Mouse (Mus musculus) intestine, embryonic 16.5 days (tissue): ENCODE measurements around the gene Otx2. TPM values are rescaled to one million over a fixed set of nuclear protein-coding genes. Genes with fewer than 3 reads are reported as not detected.

ENCODE experiments used
- ATAC-seq: fragments of 200-750 bp; cut with Nextera tagmentation; 2 replicates; pipeline ENCODE4 v1.8.0; 2017; ENCODE audit warnings: moderate TSS enrichment, moderate library complexity
- H3K27ac ChIP-seq: fragments of 300-500 bp; sonication (generic); 2 replicates; pipeline ENCODE4 v1.5.1; 2014; ENCODE audit warnings: mild to moderate bottlenecking, low read length
- H3K27me3 ChIP-seq: fragments of 300-500 bp; sonication (generic); replicated peaks from 2 replicates; pipeline ENCODE4 v1.6.1; 2014; ENCODE audit warnings: low read length, control low read depth, mixed read lengths; ENCODE audit not compliant: control insufficient read depth, insufficient read depth
- H3K36me3 ChIP-seq: fragments of 300-500 bp; sonication (generic); 2 replicates; pipeline ENCODE4 v1.6.1; 2014; ENCODE audit warnings: low read length, control low read depth; ENCODE audit not compliant: control insufficient read depth, insufficient read depth
- H3K4me1 ChIP-seq: fragments of 300-500 bp; sonication (generic); 2 replicates; pipeline ENCODE4 v1.6.1; 2014; ENCODE audit warnings: low read length, control low read depth, mixed read lengths; ENCODE audit not compliant: control insufficient read depth, insufficient read depth
- H3K4me2 ChIP-seq: fragments of 300-500 bp; sonication (generic); 2 replicates; pipeline ENCODE4 v1.6.1; 2014; ENCODE audit warnings: low read depth, low read length, control low read depth
- H3K4me3 ChIP-seq: fragments of 300-500 bp; sonication (generic); 2 replicates; pipeline ENCODE4 v1.5.1; 2014; ENCODE audit warnings: mild to moderate bottlenecking, low read length
- H3K9ac ChIP-seq: fragments of 300-500 bp; sonication (generic); 2 replicates; pipeline ENCODE4 v1.6.1; 2014; ENCODE audit warnings: low read depth, low read length
- H3K9me3 ChIP-seq: fragments of 300-500 bp; sonication (generic); 2 replicates; pipeline ENCODE4 v1.6.1; 2016; ENCODE audit warnings: low read length, control low read depth; ENCODE audit not compliant: control insufficient read depth
- WGBS: fragments of 180-500 bp; shearing (Covaris S2); extraction: QIAGEN DNeasy Blood & Tissue Kit; methylation state at CpG from one replicate; pipeline ENCODE4 v1.1.7; 2014; 5-methylcytosine and 5-hydroxymethylcytosine counted together
- polyA plus RNA-seq: library from polyadenylated mRNA; unstranded; fragments of >200 nt; fragmentation: Nextera tagmentation; extraction: Ambion mirVana; gene quantifications from 2 replicates; pipeline ENCODE4 v1.2.1, GENCODE M21; 2015

The Otx2 gene
- polyA plus RNA-seq, 1 experiment from 2014 or later, result not detected

DNA sequence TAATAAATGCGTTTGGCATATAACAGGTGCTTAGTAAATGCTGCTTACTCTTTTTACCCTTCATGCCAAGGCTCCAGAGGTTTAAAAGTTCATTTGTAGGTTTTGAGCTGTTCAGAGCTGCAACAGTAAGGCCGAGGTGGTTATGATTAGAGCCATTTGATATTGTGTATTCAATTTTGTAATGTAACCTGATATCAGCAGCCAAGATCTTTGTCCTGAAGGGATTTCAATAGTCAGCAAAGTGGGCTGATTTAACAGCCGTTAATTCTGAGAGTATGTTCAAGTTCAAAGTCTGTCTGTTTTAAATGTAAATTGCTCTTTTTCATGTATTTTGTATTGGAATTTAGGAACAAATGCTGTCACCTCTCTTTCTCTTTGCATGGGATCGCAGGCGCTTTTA lies 33.8 kb upstream of the Otx2 start:
- WGBS, result 64% methylated on average over 5 of the region's 5 CpGs

GRCm38 (mm10) chr14:48700790-48701370 lies 27.3 kb upstream of the Otx2 start:
- no peaks in the 10 kb centered on the region; the same call in 1 of the 2 replicates for H3K27me3 ChIP-seq
- H3K9ac ChIP-seq, result no peak overlapping the region
- no peaks in the 10 kb centered on the region for H3K9me3 ChIP-seq
- no peak overlapping the region for H3K4me2 ChIP-seq
- WGBS, result 42% methylated on average over 8 of the region's 8 CpGs
- H3K4me3 ChIP-seq, result no peak overlapping the region
- no peaks in the 10 kb centered on the region for H3K4me1 ChIP-seq
- no peak for ATAC-seq
- no peaks in the 10 kb centered on the region for H3K36me3 ChIP-seq
- no peak overlapping the region for H3K27ac ChIP-seq

More for the DNA sequence above, 33.8 kb upstream of the Otx2 start:
- Histone ChIP-seq H3K4me3 (no peak overlapping the region), H3K9ac (no peak overlapping the region), H3K36me3 (no peaks in the 10 kb centered on the region), H3K4me2 (no peak overlapping the region), H3K4me1 (peaks cover 3% of the 10 kb centered on the region; the same call in 1 of the 2 replicates), H3K27ac (no peak overlapping the region), H3K9me3 (no peaks in the 10 kb centered on the region), H3K27me3 (peaks cover 21% of the 10 kb centered on the region; the same call in 1 of the 2 replicates)
- no peak for ATAC-seq

DNA sequence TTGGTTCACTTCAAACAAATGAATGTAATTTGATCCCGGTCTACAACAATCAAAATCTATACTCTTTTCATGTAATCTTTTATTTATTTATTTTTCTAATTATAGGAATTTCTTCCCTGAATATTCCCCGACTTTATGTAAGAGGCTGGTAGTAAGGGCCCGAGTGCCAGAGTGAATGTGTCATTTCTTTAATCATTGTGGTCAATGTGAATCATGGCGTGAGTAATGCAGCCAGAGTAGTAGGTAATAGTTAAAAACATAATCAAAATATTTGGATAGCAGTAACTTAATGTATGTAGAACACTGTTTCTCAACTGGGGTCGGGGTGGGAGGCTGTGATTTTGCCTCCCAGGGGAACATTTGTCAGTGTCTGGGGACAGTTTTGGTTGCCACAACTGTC lies 6.0 kb upstream of the Otx2 start:
- Histone ChIP-seq H3K4me3 (no peak overlapping the region), H3K4me2 (no peak overlapping the region), H3K9me3 (no peaks in the 10 kb centered on the region), H3K9ac (no peak overlapping the region), H3K27me3 (peaks cover 22% of the 10 kb centered on the region), H3K4me1 (no peaks in the 10 kb centered on the region), H3K36me3 (no peaks in the 10 kb centered on the region), H3K27ac (no peak overlapping the region)
- no peak for ATAC-seq
- 71% methylated on average over 5 of the region's 5 CpGs for WGBS

- H3K4me1 ChIP-seq, result no peaks in the 10 kb centered on the region
- no peak for ATAC-seq
- 82% methylated on average over 3 of the region's 3 CpGs for WGBS
- H3K27ac ChIP-seq, result no peak overlapping the region
- H3K4me2 ChIP-seq, result no peak overlapping the region
- H3K4me3 ChIP-seq, result no peak overlapping the region
- H3K27me3 ChIP-seq, result peaks cover 32% of the 10 kb centered on the region
- H3K9me3 ChIP-seq, result no peaks in the 10 kb centered on the region
- H3K36me3 ChIP-seq, result no peaks in the 10 kb centered on the region
- H3K9ac ChIP-seq, result no peak overlapping the region
Measured at GRCm38 (mm10) chr14:48678674-48679073, 5.1 kb upstream of the Otx2 start.

GRCm38 (mm10) chr14:48674036-48674831 lies 615 bp upstream of the Otx2 start:
- Histone ChIP-seq H3K4me1 (no peaks in the 10 kb centered on the region), H3K27ac (no peak overlapping the region), H3K36me3 (no peaks in the 10 kb centered on the region), H3K27me3 (peaks cover 70% of the 10 kb centered on the region), H3K4me2 (no peak overlapping the region), H3K4me3 (no peak overlapping the region), H3K9ac (no peak overlapping the region), H3K9me3 (no peaks in the 10 kb centered on the region)
- WGBS, result 2% methylated on average over 36 of the region's 36 CpGs
- ATAC-seq, result no peak

GRCm38 (mm10) chr14:48672611-48673176 lies 925 bp downstream of the Otx2 start:
- no peaks in the 10 kb centered on the region for H3K9me3 ChIP-seq
- H3K4me1 ChIP-seq, result no peaks in the 10 kb centered on the region
- H3K9ac ChIP-seq, result no peak overlapping the region
- H3K36me3 ChIP-seq, result no peaks in the 10 kb centered on the region
- ATAC-seq, result no peak
- H3K27ac ChIP-seq, result no peak overlapping the region
- 15% methylated on average over 10 of the region's 10 CpGs for WGBS
- H3K4me3 ChIP-seq, result no peak overlapping the region
- peaks cover 80% of the 10 kb centered on the region for H3K27me3 ChIP-seq
- no peak overlapping the region for H3K4me2 ChIP-seq

DNA sequence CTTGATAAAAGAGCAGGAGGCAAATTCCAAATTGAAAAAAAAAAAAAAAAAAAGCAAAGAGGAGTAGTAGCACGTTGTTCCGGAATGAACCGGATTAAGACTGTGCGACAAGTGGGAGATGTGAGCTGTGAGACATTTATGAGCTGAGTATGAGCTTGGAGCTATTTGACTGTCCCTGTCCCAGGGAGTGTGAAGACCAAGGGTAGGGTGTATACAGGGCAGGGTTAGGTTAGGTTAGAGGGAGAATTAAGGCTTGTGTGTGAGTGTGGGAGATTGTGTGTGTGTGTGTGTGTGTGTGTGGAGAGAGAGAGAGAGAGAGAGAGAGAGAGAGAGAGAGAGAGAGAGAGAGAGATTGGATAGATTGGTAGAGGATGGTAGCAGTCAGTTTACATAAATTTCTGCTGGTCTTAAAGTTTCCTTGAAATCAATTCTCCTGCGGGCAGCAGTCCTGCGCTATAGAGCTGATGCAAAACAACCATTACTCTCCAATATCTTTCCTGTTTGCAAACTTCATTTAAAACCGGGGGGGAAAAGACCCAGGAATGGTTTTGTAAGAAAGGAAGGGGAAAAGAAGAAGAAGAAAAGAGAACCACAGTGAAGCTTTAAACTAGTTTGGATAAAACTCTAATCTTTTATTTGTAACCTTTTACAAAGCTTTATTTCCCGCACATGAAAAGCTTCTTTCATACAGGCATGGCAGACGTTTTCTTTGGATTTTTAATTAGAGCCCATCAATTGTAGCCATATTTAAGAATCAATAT lies 2.0 kb downstream of the Otx2 start:
- peaks cover 85% of the 10 kb centered on the region for H3K27me3 ChIP-seq
- H3K4me2 ChIP-seq, result no peak overlapping the region
- WGBS, result 24% methylated on average over 9 of the region's 9 CpGs
- no peaks in the 10 kb centered on the region for H3K36me3 ChIP-seq
- H3K9ac ChIP-seq, result no peak overlapping the region
- no peak overlapping the region for H3K27ac ChIP-seq
- ATAC-seq, result no peak
- no peaks in the 10 kb centered on the region for H3K4me1 ChIP-seq
- no peaks in the 10 kb centered on the region for H3K9me3 ChIP-seq
- H3K4me3 ChIP-seq, result no peak overlapping the region

DNA sequence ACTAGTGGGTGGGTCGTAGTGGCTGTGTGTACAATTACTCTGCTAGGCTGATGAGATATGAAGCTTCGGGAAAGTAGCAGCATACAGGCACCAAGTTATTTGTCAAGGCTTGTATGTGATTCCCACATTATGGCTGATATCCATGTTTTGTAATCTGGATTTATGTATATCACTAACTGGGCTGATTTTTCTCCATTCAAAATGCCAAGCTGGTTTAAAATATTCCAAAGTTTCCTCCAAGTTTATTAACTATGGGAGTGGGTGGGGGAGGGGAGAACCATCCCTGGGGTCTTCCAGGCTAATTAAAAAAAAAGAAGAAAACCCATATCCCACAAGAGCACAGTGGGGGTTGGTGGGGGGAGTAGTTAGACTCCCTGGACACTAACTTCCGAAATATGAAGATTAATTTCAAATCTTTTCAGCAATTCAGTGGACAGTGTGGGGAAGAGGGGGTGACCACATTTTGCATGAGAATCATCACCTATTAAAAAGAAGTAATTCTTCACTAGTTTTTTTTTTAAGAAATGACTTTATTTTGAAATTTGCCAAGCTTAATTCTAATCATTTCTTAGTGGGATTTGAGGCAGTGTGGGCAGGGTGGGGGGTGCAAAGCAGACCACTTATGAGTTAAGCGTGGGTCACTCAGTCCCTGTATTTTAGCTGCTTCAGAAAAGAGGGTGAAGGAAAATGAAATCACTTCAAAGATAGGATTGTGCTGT lies 2.7 kb downstream of the Otx2 start:
- Histone ChIP-seq H3K4me2 (no peak overlapping the region), H3K9ac (no peak overlapping the region), H3K4me1 (no peaks in the 10 kb centered on the region), H3K9me3 (no peaks in the 10 kb centered on the region), H3K27ac (no peak overlapping the region), H3K36me3 (no peaks in the 10 kb centered on the region), H3K27me3 (peaks cover 88% of the 10 kb centered on the region), H3K4me3 (no peak overlapping the region)
- WGBS, result 36% methylated on average over 4 of the region's 4 CpGs
- ATAC-seq, result no peak

DNA sequence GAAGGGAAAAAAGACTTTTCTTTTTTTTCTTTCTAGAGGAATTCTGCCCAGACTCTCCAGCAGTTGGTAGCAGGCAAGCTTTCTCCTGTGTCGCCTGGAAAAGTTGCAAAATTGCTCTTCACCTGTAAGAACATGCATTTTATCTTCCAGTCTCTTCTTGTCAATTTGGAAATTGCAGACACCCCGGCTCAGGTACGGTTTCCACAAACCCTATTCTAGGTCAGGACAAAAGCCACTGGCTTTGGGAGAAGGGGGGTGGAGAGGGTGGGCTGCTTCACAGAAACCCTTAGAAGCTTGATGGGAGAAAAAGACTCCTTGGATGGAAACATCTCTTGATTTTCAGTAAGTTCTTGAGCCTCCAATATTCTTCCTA lies 3.4 kb downstream of the Otx2 start:
- Histone ChIP-seq H3K9me3 (no peaks in the 10 kb centered on the region), H3K36me3 (no peaks in the 10 kb centered on the region), H3K4me2 (no peak overlapping the region), H3K27ac (no peak overlapping the region), H3K27me3 (peaks cover 89% of the 10 kb centered on the region), H3K9ac (no peak overlapping the region), H3K4me1 (no peaks in the 10 kb centered on the region), H3K4me3 (no peak overlapping the region)
- WGBS, result 2% methylated on average over 3 of the region's 3 CpGs
- no peak for ATAC-seq
